Mouse (Mus musculus) liver, embryonic 14.5 days (tissue): ENCODE measurements around the gene Cachd1.

ENCODE experiments used
- CTCF ChIP-seq: IDR thresholded peaks from 2 replicates; pipeline ENCODE4 v1.5.1; 2016; ENCODE audit warnings: antibody characterized with exemption, low read depth, control low read depth
- EP300 ChIP-seq: IDR thresholded peaks from 2 replicates; pipeline ENCODE4 v1.6.1; 2016; ENCODE audit warnings: antibody characterized with exemption, low read depth

DNA sequence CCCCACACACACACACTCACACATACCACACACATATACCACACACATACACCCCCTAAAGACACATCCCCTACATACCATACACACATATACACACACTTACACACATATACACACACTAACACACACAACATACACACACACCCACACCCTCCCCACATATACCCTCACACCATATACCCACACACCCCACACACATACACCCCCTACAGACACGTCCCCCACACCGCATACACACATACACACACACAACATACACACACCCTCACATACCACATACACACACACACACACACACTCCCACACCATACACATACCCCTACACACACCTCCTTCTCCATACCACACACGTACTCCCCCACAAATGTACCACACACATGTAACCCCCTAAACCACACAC is 42.8 kb downstream of the Cachd1 start:
- no peak for TF ChIP-seq CTCF
- no peak for TF ChIP-seq EP300
